11 mouse cellular contexts compared by ENCODE assay signal in genomic region chr1:136859454-136859853, GRCm38 (mm10).
DNase-seq lines count a peak whose midpoint lies in the region; ATAC-seq lines count a peak whose summit lies in the region.
"Had no signal": no experiment of that assay in that cellular context is flagged by ENCODE, and none has a peak within 500 bp of the region (broad histone marks: within the 10 kb centered on the region; RNA-seq: fewer than 3 reads in every experiment).

No protein-coding gene starts in this region.

- ATAC-seq in intestine, embryonic 16.5 days, result 0 out of 2 replicates have a peak, but pooled peaks have one; percentile 18
- ATAC-seq in heart, embryonic 11.5 days (replicated peaks; ENCODE audit: insufficient number of reproducible peaks, low FRiP score, low TSS enrichment), result no peak
- no peak for ATAC-seq in forebrain, embryonic 16.5 days
- ATAC-seq: forebrain, embryonic 13.5 days had no signal

- 50% methylated on average over 4 of the region's 4 CpGs for WGBS in intestine, embryonic 16.5 days
- 47% methylated on average over 4 of the region's 4 CpGs for WGBS in heart, embryonic 11.5 days (ENCODE audit: insufficient replicate concordance)
- 67% methylated on average over 4 of the region's 4 CpGs for WGBS in forebrain, embryonic 16.5 days

- H3K4me1 ChIP-seq in intestine, embryonic 16.5 days (ENCODE audit: control insufficient read depth, insufficient read depth, low read length), result no peaks in the 10 kb centered on the region
- H3K4me1 ChIP-seq in heart, embryonic 11.5 days (ENCODE audit: control insufficient read depth, insufficient read depth, low read length), result peaks cover 8% of the 10 kb centered on the region
- no peaks in the 10 kb centered on the region for H3K4me1 ChIP-seq in forebrain, embryonic 16.5 days (replicated peaks; ENCODE audit: control insufficient read depth, insufficient read depth, low read length)
- H3K4me1 ChIP-seq: forebrain, embryonic 13.5 days had no signal

- H3K9ac ChIP-seq in intestine, embryonic 16.5 days (ENCODE audit: low read depth, low read length), result no peak overlapping the region
- no peak overlapping the region for H3K9ac ChIP-seq in heart, embryonic 11.5 days (ENCODE audit: low read depth, low read length)
- no peak overlapping the region for H3K9ac ChIP-seq in forebrain, embryonic 16.5 days (replicated peaks; ENCODE audit: low read depth, low read length)
- H3K9ac ChIP-seq: forebrain, embryonic 13.5 days had no signal

- no peaks in the 10 kb centered on the region for H3K27me3 ChIP-seq in intestine, embryonic 16.5 days (replicated peaks; ENCODE audit: control insufficient read depth, insufficient read depth, low read length)
- no peaks in the 10 kb centered on the region for H3K27me3 ChIP-seq in heart, embryonic 11.5 days (ENCODE audit: control insufficient read depth, insufficient read depth, low read length)
- H3K27me3 ChIP-seq in forebrain, embryonic 16.5 days (replicated peaks; ENCODE audit: control insufficient read depth, insufficient read depth, low read length), result no peaks in the 10 kb centered on the region
- H3K27me3 ChIP-seq: forebrain, embryonic 13.5 days had no signal

- DNase-seq in embryo, embryonic 10 days (ENCODE audit: low spot score), result peak; percentile 24
- DNase-seq in embryo, embryonic 10.5 days (ENCODE audit: low spot score), result no peak
- DNase-seq in spleen, adult 18-20 months, result peak; percentile 3 to 6
- no peak for DNase-seq in spleen, adult 12 weeks (ENCODE audit: low spot score)
- DNase-seq in mesoderm, embryonic 11.5 days (ENCODE audit: low read depth, low spot score), result peak; percentile 24
- DNase-seq: heart, adult 2 months; layer of hippocampus, adult 9-11 months had no signal

- no peak overlapping the region for H3K27ac ChIP-seq in intestine, embryonic 16.5 days (ENCODE audit: low read length)
- no peak overlapping the region for H3K27ac ChIP-seq in heart, embryonic 11.5 days (ENCODE audit: low read depth, low read length)
- H3K27ac ChIP-seq in forebrain, embryonic 16.5 days (ENCODE audit: low read length), result no peak overlapping the region
- H3K27ac ChIP-seq: forebrain, embryonic 13.5 days; heart, adult 2 months had no signal

- H3K4me3 ChIP-seq in intestine, embryonic 16.5 days (ENCODE audit: low read length), result no peak overlapping the region
- no peak overlapping the region for H3K4me3 ChIP-seq in heart, embryonic 11.5 days (ENCODE audit: low read depth, low read length)
- no peak overlapping the region for H3K4me3 ChIP-seq in forebrain, embryonic 16.5 days (replicated peaks; ENCODE audit: low read length)
- H3K4me3 ChIP-seq: forebrain, embryonic 13.5 days; heart, adult 2 months had no signal

- H3K4me2 ChIP-seq in intestine, embryonic 16.5 days (ENCODE audit: low read depth, low read length), result no peak overlapping the region
- H3K4me2 ChIP-seq in heart, embryonic 11.5 days, result no peak overlapping the region
- H3K4me2 ChIP-seq in forebrain, embryonic 16.5 days (ENCODE audit: low read length), result no peak overlapping the region
- H3K4me2 ChIP-seq: forebrain, embryonic 13.5 days had no signal

- no peaks in the 10 kb centered on the region for H3K36me3 ChIP-seq in intestine, embryonic 16.5 days (ENCODE audit: control insufficient read depth, insufficient read depth, low read length)
- no peaks in the 10 kb centered on the region for H3K36me3 ChIP-seq in heart, embryonic 11.5 days (ENCODE audit: control insufficient read depth, insufficient read depth, low read length)
- H3K36me3 ChIP-seq in forebrain, embryonic 16.5 days (ENCODE audit: control insufficient read depth, insufficient read depth), result no peaks in the 10 kb centered on the region

- no peaks in the 10 kb centered on the region for H3K9me3 ChIP-seq in intestine, embryonic 16.5 days (ENCODE audit: control insufficient read depth, low read length)
- H3K9me3 ChIP-seq in heart, embryonic 11.5 days (replicated peaks; ENCODE audit: control insufficient read depth, low read length), result no peaks in the 10 kb centered on the region
- no peaks in the 10 kb centered on the region for H3K9me3 ChIP-seq in forebrain, embryonic 16.5 days (ENCODE audit: control insufficient read depth, low read length)
- H3K9me3 ChIP-seq: forebrain, embryonic 13.5 days had no signal

Comparison
In these comparisons a context has a peak if more than half of its experiments do, and no peak if none do; other contexts are left out.
1. DNase-seq: peak in embryo, embryonic 10 days (single experiment), spleen, adult 18-20 months (2 of 2) and mesoderm, embryonic 11.5 days (single experiment); none in embryo, embryonic 10.5 days (single experiment) and spleen, adult 12 weeks (single experiment).